Mouse (Mus musculus) cerebellum, adult 11-12 months (tissue): ENCODE results near the gene Pcnx3.

Experiments
- DNase-seq: peaks from one replicate; pipeline ENCODE4 v3.0.0; 2022

The Pcnx3 gene

DNA sequence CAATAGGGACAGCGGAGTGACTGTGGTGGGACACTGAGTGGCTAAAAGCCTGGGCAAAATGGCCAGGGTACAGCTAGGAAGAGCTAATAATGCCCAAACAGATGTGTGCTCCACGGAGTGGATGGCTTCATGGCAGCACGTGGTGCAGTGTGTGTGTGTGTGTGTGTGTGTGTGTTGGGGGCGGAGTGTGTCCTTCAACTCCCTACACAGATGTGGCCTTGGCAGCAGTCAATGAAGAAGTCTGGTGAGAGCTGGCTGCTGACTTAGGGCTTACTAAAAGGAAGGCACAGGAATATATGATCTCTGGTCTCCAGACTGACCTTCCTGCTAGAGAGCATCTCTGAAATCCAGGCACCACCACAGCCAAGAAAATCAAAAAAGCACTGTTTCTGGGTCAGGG, 20.3 kb downstream of the Pcnx3 start:
- DNase-seq, result no peak

DNA sequence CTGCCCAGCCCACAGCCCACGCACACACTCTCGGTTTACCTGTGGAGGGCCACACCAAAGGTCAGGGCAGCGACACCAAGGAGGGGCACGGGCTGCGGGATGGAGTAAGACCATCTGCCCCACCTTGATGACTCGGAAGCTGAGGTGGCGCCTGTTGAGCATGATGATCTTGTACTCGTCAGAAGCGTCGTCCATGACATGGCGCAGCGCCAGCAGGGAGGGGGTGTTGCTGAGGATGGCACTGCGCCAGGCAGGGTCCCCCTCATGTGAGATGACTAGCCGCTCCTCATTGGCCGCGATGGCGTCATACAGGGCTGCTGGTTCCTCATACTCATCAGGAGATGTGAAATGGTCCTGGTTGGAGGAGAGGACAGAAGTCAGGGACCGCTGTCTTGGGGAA, 22.3 kb downstream of the Pcnx3 start:
- no peak for DNase-seq

DNA sequence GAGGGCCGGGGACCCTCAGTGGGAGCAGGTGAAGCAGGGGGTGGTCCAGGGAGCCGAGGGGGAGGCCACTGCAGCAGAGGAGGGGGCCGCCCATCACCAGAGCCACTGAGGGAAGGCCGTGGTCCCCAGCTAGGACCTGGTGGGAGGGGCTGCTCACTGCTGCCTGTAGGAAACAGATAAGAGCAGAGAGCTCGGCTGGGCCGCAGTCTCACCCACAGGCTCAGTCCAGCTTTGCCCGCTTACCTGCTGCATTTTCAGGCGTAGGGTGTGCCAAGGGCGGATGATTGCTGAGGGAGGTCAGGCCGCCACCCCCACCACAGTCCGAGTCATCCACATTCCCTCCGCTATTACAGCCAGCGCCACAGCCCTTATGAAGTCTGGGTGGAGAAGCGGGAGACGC, 23.2 kb downstream of the Pcnx3 start:
- no peak for DNase-seq

DNA sequence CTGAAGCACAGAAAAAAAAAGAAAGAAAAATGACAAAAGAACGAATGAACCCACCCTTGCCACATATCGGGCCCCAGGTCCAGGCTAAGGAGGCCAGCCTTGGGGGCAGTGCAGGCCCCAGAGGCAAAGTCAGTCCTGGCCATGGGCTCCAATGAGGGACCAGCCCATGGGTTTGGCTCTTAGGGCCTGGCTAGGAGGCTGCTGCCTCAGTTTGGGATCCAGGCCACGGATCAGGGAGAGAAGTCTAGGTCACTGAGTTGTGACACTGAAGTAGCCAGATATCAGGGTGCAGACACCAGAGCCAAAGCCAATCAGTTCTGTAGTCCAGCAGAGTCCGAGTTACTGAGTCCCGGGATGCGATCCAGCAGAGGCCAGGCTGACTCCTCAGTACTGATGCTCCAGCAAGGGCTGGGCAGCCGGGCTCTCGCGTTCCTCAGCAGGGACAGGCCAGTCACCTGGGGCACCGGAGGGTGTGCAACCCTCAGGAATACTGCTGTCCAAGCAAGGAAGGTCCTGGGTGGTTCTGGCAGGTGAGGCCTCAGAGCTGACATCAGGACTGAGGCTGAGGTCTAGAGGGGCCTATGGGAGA, 23.9 kb downstream of the Pcnx3 start:
- DNase-seq, result no peak

DNA sequence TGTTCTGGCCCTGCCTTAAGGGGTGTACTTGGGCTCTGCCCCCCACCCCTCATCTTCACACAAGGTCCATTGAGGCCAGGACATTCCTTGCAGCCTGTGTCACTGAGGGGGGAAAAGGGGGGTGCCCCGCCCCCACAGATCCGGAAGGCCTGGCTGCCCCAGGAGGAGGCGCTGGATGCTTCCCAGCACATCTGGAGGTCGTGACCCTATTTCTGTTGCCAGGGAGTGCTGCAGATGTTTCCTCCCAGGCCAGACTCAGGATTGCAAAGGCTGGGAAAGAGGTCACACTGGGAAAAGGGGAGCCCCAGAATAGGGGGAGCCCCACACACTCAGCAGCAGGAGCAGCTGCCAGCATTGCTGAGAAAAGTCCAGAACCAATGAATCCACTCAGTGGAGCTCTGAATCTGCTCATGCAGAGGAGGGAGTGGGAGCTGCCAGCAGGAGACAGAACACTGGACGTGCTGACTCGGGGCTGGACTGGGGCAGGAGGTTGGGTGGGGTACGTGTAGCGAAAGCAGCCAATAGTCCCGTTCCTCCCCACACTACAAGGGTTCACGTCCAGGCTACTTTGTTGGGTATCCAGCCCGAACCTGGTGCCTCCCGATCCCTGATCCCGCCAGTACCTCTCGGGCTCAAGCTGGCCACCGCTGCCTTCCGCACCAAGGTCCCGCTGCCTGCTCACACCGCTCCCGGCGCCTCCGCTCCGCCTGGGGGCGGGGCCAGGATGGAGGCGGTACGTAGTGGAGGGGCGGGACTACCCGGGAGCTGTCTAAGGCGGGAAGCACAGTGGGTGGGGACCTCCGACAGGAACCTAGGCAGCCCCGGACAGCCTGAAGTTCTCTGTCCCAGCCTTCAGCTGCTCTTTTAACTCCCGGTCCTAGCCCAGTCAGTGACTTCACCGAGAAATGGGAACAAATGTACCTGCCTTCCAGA, 25.5 kb downstream of the Pcnx3 start, which contains the start of gene Sipa1:
Gene Sipa1 (minus strand): TSS at position 727 of the 933 bp plus-strand sequence.
- peak; percentile 59 for DNase-seq

DNA sequence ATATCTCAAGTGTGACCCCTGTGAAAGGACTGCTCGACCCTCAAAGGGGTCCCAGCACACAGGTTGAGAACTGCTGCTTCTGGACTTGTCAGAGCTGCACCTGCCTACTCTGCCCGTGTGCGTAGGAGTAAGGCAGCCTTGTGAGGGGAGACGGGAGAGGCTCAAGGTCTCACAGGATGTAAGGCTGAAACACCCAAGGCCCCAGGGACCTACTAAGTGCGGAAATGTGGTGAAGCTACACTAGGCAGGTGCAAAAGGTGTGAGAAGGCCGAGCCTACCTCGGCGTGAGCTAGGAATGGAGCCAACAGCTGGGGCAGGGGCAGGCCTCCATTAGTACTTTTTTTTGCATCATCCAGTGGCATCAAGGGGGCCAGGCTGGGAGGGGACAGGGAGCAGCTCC, 26.4 kb downstream of the Pcnx3 start:
- DNase-seq, result no peak

DNA sequence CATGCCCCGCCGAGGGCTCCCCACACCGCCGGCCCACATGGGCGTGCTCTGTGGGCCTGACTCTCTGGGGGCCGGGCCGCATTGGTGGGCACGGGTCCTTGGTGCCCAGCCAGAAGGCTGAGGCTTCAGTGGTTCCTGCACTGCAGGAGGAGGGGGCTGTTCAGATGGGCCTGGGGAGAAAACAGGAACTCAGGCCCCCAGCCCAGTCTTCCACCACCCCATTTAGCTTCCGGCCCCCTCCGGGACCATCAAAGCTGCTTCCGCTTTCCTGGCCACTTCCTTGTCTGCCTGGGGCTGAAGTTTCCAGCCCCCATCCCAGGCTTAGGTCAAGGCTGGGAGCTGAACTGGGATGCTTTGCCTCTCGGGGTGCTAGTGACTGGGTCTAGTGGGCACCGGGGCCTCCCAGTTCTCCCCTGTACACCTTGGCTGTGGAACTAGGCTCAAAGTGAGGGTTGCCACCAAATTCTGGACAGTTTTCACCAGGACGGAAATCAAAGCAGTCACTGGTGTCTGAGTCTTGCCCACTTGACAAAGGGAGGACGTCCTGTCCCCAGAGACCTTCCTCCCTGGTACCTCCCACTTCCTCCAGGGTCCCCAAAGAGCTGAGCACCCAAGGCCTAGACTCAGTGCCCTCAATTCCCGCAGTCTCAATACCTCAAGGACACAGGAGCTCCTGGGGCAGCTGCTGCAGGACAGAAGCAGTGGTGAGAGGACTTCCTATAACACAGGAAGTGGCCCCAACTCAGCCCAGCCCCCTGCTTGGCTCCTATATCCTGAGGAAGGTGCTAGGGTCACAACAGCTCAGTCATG, 27.6 kb downstream of the Pcnx3 start:
- no peak for DNase-seq

DNA sequence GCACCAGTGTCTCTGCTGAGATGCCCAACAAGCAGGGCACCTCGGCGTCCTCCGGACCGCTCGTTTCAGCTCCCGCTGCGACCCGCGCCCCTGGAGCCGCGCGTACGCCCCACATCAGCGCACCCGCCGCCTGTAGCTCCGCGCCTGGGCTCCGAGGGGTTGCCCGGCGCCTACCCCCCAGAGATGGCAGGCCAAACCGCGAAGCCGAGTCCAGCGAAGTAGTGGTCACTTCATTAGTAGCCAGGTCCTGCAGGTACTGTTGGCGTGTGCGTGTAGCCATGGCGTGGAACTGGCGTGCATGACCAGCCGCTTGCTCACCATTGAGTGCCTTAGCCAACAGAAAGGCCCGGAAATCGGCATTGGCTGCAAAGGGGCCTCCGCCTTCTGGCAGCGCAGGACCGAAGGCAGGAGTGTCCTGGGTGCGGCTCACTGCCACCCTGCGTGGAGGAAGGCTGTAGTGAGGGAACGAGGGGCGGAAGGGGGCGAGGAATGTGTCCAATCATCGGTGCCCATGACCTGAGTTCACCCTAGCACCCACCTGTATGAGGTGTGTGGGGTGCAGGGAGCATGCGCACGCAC, 33.9 kb downstream of the Pcnx3 start:
- DNase-seq, result no peak

DNA sequence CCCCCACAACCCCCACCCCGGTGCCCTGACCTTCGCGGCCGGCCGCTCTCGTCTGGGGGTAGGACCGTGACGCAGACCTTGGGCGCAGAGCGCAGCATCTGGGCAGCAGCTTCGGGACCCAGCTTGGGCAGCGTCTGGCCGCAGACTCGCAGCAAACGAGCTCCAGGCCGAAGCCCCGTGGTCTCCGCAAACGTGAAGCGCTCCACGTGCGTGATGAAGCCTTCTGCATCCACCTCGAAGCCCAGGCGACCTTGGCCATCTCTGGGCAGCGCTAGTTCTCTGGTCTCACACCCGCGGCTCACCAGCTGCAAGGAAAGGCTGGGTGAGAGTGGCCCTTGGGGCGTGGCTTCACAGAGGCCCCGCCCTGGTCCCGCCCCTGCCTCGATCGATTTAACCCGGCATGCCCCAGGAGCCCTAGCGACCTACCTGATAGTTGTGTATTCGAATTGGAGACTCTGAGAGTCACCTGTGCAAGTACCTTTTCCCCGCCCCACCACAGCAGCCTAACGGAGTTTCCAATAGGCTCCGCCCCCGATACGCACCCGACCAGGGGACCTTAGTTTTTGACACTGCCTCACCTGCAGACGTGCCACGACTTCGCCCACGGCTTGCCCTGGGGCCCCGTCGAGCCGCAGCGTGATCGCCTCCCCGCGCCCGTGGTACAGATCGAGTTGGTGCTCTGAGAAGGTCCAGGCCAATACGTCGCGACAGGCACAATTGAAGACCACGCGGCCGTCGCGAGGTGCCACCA, 34.6 kb downstream of the Pcnx3 start:
- no peak for DNase-seq

DNA sequence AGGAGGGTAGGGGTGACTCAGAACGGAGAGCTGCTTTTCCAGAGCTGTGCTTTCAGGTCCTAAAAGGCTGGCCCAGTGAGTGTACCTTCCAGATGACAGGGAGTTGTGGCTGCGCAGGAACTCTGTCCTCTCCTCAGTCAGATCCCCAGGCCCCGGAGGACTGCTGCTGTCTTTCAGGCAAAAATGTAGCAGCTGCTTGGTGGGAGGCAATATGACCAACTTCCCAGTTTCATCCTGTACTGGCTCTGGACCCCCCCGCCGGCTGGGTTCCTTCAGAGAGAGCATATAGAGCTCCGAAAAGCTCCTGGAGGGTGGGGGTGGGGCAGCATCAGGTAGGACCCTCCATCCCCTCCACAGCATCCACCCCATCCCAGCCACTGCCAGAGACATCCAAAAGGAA, 36.1 kb downstream of the Pcnx3 start:
- no peak for DNase-seq

DNA sequence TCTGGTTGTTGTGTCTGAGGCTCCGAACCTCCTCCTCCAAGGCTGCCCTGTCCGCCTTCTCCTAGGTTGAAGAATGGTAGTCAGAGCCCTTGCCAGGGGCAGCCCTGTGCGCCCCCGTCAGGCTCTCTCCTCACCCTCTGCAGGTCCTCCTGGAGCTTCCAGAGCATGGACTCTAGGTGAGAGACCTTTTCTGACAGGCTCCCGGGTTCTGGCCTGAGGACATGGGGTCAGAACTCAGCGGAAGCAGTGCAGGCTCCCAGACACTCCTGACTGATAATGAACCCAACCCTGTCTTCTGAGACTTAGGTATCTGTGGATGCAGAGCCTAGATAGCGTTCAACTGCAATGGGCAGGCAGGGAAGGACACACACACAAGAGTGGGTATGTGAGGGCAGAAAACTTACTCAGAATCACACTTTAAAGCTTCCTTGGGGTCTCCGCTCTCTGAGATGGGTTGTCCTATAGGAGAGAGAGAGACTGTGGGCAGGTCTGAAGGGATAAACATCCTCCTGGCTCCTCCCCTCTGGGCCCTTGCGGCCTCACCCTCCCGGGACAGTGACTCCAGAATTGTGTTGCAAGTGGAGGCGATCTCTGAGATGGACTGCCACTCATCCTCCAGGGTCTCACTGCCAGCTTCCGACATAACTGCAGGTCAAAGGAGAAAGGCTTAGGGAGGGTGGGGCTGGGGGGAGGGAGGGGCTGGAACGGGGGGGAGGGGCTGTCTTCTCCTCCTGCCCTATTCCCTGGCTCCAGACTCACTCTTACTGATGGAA, 37.0 kb downstream of the Pcnx3 start:
- DNase-seq, result no peak

DNA sequence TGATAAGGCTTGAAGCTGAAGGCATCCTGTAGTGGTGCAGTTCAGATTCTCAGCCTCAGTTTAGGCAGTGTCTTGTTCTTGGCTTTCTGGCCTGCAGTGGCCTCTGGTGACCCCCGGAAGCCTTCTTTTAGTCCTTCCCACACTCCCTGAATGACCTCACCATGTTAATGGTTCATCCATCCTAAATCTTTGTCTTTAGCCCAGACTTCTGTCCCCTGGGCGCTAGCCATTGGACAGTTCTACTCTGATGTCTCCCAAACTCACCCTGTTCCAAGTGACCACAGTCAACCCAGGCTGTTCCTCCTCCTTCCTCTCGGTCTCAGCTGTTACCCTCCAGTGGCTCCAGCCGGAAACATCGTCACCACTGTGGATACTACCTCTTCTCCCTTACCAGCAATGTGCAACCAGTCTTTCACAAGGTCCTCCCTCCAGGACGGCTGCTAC, 39.4 kb downstream of the Pcnx3 start:
- DNase-seq, result no peak

DNA sequence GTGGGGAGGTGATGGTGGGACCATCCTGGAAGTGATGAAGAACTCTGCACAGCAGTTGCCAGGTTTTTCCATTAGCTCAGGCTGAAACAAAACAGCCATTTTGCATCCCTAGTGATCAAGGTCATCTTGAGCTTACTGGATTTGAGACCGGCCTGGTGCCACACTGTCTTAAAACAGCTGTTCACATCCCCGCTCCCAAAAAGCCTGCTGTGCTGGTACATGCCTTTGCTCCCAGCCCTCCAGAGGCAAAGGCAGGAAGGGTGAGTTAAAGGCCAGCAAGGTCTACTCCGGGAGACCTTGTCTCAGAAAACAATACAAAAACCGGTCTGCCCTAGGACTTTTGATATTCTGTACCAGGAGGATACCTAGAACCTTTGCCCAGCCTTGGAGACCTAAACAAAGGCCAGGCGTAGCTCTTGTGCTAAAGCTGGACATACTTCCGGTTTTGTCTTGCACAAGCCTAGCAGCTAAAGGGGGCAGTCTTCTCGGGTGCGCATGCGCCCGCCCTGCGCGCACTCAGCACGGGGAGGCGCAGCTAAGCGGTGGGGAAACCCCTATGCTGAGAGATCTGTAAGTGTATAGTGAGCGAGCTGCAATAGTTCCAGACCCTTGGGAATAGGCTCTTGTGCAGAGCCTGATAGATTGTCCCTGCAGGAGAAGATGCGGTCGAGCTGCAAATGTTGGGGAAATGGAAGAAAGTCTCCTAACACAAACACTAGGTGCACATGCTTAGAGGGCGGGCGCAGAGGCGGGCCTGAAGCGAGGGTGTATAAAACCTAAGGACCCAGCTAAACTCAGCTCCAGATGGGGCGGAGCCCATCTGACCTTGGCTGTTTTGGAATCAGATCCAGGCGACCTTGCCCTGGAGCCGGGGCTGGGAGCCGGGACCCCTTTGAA, 40.1 kb downstream of the Pcnx3 start:
- DNase-seq, result peak; percentile 72

DNA sequence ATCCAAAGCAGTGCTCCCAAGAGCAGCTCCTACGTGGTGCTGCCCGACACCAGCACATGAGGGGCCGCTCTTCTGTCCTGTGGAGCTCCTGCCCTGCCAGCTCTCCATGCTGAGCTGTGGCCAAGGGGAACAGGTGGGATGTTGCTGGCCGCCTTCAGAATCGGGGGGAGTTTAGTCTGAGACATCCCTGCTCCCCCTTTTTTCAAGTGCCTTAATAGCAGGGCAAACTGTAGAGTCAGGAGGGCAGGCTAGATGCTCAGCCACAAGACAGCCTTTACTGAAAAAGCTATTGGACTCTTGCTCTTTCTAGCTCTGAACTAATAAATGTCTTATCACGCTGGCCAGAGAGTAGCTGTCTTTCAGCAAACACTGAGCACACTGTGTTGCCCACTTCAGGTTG, 40.9 kb downstream of the Pcnx3 start:
- DNase-seq, result no peak

DNA sequence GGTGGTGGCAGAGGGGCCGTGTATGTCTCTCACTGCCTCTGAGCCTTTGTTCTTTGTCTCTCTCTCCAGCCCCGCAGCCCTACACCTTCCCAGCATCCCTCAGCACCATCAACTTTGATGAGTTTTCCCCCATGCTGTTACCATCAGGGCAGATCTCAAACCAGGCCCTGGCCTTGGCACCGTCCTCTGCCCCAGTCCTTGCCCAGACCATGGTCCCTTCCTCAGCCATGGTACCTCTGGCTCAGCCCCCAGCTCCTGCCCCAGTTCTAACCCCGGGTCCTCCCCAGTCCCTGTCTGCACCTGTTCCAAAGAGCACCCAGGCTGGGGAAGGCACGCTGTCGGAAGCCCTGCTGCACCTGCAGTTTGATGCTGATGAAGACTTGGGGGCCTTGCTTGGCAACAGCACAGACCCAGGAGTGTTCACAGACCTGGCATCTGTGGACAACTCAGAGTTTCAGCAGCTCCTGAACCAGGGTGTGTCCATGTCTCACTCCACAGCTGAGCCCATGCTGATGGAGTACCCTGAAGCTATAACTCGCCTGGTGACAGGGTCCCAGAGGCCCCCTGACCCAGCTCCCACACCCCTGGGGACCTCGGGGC, 41.9 kb downstream of the Pcnx3 start:
- DNase-seq, result peak; percentile 20

DNA sequence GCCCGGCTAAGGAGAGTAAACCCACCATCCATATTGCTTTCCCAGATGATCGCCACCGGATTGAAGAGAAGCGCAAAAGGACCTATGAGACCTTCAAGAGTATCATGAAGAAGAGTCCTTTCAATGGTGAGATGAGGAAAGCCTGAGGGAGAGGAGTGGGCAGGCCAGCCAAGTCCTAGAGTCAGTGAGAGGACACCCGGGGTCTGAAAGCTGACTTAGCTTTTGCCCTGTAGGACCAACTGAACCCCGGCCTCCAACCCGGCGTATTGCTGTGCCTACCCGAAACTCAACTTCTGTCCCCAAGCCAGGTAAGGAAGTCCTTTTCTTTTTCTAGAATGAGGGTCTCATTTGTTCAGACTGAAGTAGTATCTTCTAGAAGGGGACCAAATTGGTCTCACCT, 43.4 kb downstream of the Pcnx3 start:
- DNase-seq, result no peak

DNA sequence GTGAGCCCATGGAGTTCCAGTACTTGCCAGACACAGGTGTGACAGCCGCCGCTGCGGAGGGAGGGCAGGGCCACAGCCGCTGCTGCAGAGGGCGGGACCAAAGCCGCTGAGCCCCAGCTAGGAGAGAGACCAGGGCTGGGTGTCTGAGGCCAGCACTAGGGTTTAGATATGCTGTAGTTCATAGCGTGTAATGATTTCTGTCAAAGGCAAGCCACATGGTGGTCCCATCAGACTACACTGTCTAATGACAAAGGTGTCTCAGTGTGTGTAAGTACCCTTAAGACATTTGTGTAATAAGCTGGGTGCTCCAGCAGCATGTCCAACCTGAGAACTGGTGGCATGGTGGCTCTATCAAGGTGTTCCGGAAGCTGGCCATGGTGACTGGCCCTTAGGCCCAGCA, 47.1 kb downstream of the Pcnx3 start:
- DNase-seq, result no peak

DNA sequence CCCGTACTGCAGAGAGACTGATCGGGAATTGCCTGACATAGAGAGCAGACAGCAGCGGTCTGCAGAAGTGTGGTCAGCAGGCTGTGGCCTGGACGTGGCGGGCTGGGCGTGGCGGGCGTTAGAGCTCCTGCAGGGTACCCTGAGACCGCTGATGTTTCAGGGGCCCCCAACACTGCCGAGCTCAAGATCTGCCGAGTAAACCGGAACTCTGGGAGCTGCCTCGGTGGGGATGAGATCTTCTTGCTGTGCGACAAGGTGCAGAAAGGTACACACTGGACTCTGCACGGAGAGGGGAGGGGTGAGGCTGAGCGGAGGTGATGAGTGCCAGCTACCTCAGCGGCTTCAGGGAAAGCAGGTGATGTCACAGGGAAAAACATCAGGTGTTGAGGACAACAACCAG, 47.7 kb downstream of the Pcnx3 start:
- DNase-seq, result peak; percentile 22

DNA sequence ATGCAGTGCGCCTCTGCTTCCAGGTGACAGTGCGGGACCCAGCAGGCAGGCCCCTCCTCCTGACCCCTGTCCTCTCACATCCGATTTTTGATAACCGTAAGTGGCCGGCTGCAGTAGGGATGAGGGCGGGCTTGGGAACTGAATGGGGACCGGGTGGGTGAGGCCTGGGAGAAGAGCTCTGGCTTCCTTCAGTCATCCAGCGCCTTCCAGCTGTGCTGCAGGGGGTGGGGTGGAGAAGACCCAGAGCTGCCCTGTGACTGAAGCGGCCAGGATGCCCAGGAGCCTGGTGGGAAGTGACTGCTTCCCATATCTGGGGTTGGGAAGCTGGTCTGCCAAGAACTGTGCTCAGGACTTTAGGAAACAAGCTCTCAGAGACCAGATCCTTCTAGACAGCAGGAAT, 48.4 kb downstream of the Pcnx3 start:
- peak; percentile 31 for DNase-seq

DNA sequence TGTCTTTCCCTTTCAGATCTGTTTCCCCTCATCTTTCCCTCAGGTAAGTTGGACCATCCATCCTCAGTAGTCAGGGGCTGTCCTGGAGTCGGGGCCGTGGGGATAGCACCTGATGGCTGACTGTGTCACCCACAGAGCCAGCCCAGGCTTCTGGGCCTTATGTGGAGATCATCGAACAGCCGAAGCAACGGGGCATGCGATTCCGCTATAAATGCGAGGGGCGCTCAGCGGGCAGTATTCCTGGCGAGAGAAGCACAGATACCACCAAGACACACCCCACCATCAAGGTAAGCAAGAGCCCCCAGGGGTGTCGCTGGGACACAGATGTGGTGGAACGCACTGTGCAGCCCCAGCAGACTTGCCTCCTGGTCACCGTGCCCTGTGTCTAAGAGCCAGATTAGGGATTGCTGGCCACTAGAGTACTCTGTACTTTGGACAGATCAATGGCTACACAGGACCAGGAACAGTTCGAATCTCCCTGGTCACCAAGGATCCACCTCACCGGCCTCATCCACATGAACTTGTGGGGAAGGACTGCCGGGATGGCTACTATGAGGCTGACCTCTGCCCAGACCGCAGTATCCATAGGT, 50.2 kb downstream of the Pcnx3 start:
- no peak for DNase-seq
